Mouse (Mus musculus): ENCODE results near the gene E130309D02Rik.

The E130309D02Rik gene

GRCm38 (mm10) chr5:143314183-143314729, 904 bp downstream of the E130309D02Rik start:
- no peak for ATAC-seq (ENCODE audit: insufficient number of reproducible peaks, low FRiP score, low TSS enrichment)

GRCm38 (mm10) chr5:143311886-143312285, 3.3 kb downstream of the E130309D02Rik start:
- ATAC-seq (ENCODE audit: insufficient number of reproducible peaks, low FRiP score, low TSS enrichment): no peak

GRCm38 (mm10) chr5:143309916-143310315, 5.2 kb downstream of the E130309D02Rik start:
- no peak for ATAC-seq (ENCODE audit: insufficient number of reproducible peaks, low FRiP score, low TSS enrichment)

- ATAC-seq (ENCODE audit: insufficient number of reproducible peaks, low FRiP score, low TSS enrichment): no peak
Measured at GRCm38 (mm10) chr5:143308825-143309224, 6.3 kb downstream of the E130309D02Rik start.

GRCm38 (mm10) chr5:143304251-143304650, 10.9 kb downstream of the E130309D02Rik start:
- ATAC-seq (ENCODE audit: insufficient number of reproducible peaks, low FRiP score, low TSS enrichment): no peak

- no peak for ATAC-seq (ENCODE audit: insufficient number of reproducible peaks, low FRiP score, low TSS enrichment)
Measured at GRCm38 (mm10) chr5:143301296-143301695, 13.9 kb downstream of the E130309D02Rik start.

- ATAC-seq (ENCODE audit: insufficient number of reproducible peaks, low FRiP score, low TSS enrichment): no peak
Measured at GRCm38 (mm10) chr5:143299686-143300085, 15.5 kb downstream of the E130309D02Rik start.

GRCm38 (mm10) chr5:143298391-143298790, 16.8 kb downstream of the E130309D02Rik start:
- ATAC-seq (ENCODE audit: insufficient number of reproducible peaks, low FRiP score, low TSS enrichment): no peak

- ATAC-seq (ENCODE audit: insufficient number of reproducible peaks, low FRiP score, low TSS enrichment): no peak
Measured at GRCm38 (mm10) chr5:143297986-143298385, 17.2 kb downstream of the E130309D02Rik start.

- no peak for ATAC-seq (ENCODE audit: insufficient number of reproducible peaks, low FRiP score, low TSS enrichment)
Measured at GRCm38 (mm10) chr5:143295330-143295729, 19.8 kb downstream of the E130309D02Rik start.

- no peak for ATAC-seq (ENCODE audit: insufficient number of reproducible peaks, low FRiP score, low TSS enrichment)
Measured at GRCm38 (mm10) chr5:143294862-143295261, 20.3 kb downstream of the E130309D02Rik start.

- no peak for ATAC-seq (ENCODE audit: insufficient number of reproducible peaks, low FRiP score, low TSS enrichment)
Measured at GRCm38 (mm10) chr5:143293404-143293803, 21.8 kb downstream of the E130309D02Rik start, which contains the start of gene Zfp853. Zfp853 (minus strand) TSS chr5:143293623.

GRCm38 (mm10) chr5:143292879-143293278, 22.3 kb downstream of the E130309D02Rik start:
- no peak for ATAC-seq (ENCODE audit: insufficient number of reproducible peaks, low FRiP score, low TSS enrichment)

- no peak for ATAC-seq (ENCODE audit: insufficient number of reproducible peaks, low FRiP score, low TSS enrichment)
Measured at GRCm38 (mm10) chr5:143289299-143289698, 25.9 kb downstream of the E130309D02Rik start.

- no peak for ATAC-seq (ENCODE audit: insufficient number of reproducible peaks, low FRiP score, low TSS enrichment)
Measured at GRCm38 (mm10) chr5:143288378-143288911, 26.7 kb downstream of the E130309D02Rik start.

- peak; percentile 52; the same call in 1 of the 2 replicates for ATAC-seq (ENCODE audit: insufficient number of reproducible peaks, low FRiP score, low TSS enrichment)
Measured at GRCm38 (mm10) chr5:143287774-143288328, 27.3 kb downstream of the E130309D02Rik start.

GRCm38 (mm10) chr5:143284762-143285161, 30.4 kb downstream of the E130309D02Rik start:
- no peak for ATAC-seq (ENCODE audit: insufficient number of reproducible peaks, low FRiP score, low TSS enrichment)

- no peak for ATAC-seq (ENCODE audit: insufficient number of reproducible peaks, low FRiP score, low TSS enrichment)
Measured at GRCm38 (mm10) chr5:143279247-143279646, 35.9 kb downstream of the E130309D02Rik start.

GRCm38 (mm10) chr5:143275761-143276160, 39.4 kb downstream of the E130309D02Rik start:
- no peak for ATAC-seq (ENCODE audit: insufficient number of reproducible peaks, low FRiP score, low TSS enrichment)

GRCm38 (mm10) chr5:143272540-143273330, 42.4 kb downstream of the E130309D02Rik start:
- ATAC-seq (ENCODE audit: insufficient number of reproducible peaks, low FRiP score, low TSS enrichment): no peak

- ATAC-seq (ENCODE audit: insufficient number of reproducible peaks, low FRiP score, low TSS enrichment): no peak
Measured at GRCm38 (mm10) chr5:143272108-143272507, 43.1 kb downstream of the E130309D02Rik start.

Measured in cerebellum, adult (tissue).